Mouse (Mus musculus) testis, adult 2 months (tissue): ENCODE measurements at regions not wholly inside any gene's neighbourhood (a gene's known extent, or its start where the extent isn't known, plus 50 kb on each side); places are given as distances from the start of the nearest gene placed in this dataset.

ENCODE experiments used
- CTCF ChIP-seq: fragments of 200-500 bp; IDR thresholded peaks from 2 replicates; pipeline ENCODE4 v1.5.1; 2012; ENCODE audit warnings: low read depth, mild to moderate bottlenecking, inconsistent platforms, low read length, moderate library complexity; ENCODE audit not compliant: control insufficient read depth, insufficient read depth, insufficient replicate concordance
- POLR2A ChIP-seq: fragments of 200-500 bp; IDR thresholded peaks from 2 replicates; pipeline ENCODE4 v1.6.1; 2012; ENCODE audit warnings: low read depth, mild to moderate bottlenecking, inconsistent platforms, low read length, moderate library complexity; ENCODE audit not compliant: control insufficient read depth

GRCm38 (mm10) chr13:60400764-60401487 lies 200.8 kb upstream of the Dapk1 start:
- TF ChIP-seq CTCF = no peak
- TF ChIP-seq POLR2A = no peak
